Mouse (Mus musculus): Measurements from ENCODE around the gene Tspan1.

Tspan1 gene

GRCm38 (mm10) chr4:116165708-116166407 lies 1.5 kb downstream of the Tspan1 start:
- DNase-seq: no peak

DNA sequence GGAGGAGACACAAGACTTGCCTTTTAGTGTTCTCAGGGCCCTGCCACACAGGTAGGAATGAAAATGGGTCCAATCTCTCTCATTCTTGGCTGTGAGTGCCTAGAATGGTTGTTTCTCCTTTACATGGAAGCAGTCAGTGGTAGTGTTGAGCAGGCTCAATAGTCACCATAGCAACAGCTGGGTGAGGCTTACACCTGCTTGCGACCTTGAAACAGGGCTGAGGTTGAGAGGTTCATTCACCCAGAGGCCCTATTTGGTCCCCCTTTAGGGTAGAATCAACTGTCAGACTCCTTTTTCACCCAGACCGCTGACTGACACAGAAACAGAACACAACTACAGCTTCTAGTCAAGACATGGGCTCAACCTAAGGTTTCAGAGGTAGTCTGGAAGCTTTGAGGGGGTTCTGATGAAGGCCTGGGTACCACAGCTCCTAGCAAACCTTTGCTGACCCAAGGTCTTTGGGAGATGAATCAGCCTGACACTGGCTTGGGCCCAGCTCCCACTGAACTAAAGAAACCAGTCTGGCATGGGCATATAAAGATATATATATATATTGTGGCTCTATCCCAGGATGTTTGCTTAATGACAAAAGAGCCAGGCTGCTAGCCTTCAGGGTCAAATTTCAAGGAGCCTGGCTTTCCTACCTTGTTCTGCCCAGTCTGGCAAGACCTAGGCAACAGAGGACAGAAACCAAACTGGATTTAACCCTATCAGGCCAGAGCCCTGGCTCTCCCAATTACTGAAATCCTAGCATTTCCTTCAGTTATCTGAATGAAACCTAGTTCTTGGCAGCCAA lies 2.4 kb downstream of the Tspan1 start:
- no peak for DNase-seq

- no peak for DNase-seq
Measured at GRCm38 (mm10) chr4:116162142-116162541, 5.3 kb downstream of the Tspan1 start.

- no peak for DNase-seq
Measured at GRCm38 (mm10) chr4:116160769-116161168, 6.6 kb downstream of the Tspan1 start.

DNA sequence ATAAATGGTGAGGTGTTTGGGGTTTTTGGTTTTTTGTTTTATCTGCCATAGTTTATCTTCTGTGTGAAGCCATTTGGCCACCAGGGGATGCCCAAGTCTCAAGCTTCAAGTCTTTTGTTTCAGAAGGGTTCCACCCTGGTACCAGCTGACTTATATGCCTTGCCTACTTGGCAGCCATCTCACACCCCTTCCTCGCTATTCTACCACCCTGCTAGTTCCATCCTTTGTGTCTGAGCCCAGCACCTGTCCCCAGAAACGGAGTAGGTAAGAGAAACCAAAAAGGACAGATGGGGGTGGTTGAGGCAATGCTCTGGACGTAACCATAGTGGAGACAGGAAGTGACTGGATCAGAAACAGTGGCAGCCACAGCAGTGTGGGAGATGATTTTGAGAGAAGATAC lies 7.5 kb downstream of the Tspan1 start:
- DNase-seq: peak in 1 of 2 experiments; percentile 48

- no peak for DNase-seq
Measured at GRCm38 (mm10) chr4:116157882-116158281, 9.5 kb downstream of the Tspan1 start.

DNA sequence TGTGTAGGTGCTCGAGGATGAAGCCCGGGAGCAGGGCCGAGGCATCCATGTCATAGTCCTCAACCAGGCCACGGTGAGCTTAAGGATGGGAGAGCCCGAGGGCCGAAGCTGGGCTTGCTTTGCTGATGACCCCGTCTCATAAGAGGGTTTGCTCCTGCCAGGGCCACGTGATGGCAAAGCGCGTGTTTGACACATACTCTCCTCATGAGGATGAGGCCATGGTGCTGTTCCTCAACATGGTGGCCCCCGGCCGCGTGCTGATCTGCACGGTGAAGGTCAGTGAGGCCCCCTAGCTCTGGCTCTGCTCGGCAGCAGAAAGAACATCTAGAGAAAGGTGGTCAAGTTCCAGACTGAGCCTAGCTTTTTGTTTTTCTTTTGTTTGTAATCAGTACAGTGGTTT lies 14.7 kb downstream of the Tspan1 start:
- no peak for DNase-seq

- DNase-seq: no peak
Measured at GRCm38 (mm10) chr4:116151238-116151637, 16.2 kb downstream of the Tspan1 start, which contains the start of gene Lurap1. Lurap1 (minus strand) TSS chr4:116151338.

GRCm38 (mm10) chr4:116150862-116151221 lies 16.6 kb downstream of the Tspan1 start:
- no peak for DNase-seq

- DNase-seq: peak; percentile 61 to 76
Measured at GRCm38 (mm10) chr4:116150156-116150861, 17.1 kb downstream of the Tspan1 start.

- no peak for DNase-seq
Measured at GRCm38 (mm10) chr4:116149812-116150155, 17.6 kb downstream of the Tspan1 start.

- DNase-seq: peak; percentile 77 to 85
Measured at GRCm38 (mm10) chr4:116143891-116144717, 23.3 kb downstream of the Tspan1 start.

DNA sequence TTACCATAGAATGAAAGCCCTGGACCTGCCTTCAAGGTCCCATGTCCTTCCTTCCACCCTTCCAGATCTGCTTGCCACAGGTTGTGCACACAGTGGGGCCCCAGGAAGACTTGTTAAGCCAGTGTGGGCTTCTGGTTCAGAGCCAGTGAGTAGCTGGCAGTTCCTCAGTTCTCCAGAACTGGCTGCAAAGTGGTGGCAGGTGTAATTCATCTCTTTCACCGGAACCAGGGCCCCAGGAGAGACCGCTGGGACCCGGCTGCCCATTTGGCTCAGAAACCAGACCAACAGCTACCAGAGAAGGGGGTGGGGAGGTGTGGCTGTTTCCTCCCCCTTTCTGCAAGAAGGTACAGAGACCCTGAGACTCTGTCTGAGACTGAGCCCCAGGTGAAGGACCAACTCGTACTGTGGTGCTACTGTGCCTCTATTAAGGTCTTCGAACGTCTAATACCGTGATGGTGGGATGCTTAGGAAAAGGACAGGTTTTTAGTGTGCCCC lies 24.0 kb downstream of the Tspan1 start:
- DNase-seq: peak; percentile 94 to 96

DNA sequence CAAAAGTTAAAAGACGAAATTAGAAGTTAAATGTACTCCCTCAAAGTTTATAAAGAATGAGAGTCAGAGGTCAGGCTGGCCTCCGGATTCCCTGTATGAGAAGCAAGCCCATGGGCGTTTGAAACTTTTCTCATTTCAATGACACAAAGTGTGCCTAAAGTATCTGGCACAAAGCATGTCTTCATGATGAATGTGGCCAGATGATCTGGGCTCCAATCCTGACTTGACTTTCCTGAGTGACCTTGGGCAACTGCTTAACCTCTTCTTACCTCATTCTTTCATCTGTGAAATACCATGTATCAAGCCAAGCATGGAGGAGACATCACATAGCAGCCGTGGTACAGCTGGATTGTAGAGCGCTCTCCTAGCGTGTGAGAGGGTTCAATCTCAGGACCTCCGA lies 25.1 kb downstream of the Tspan1 start:
- DNase-seq: no peak

DNA sequence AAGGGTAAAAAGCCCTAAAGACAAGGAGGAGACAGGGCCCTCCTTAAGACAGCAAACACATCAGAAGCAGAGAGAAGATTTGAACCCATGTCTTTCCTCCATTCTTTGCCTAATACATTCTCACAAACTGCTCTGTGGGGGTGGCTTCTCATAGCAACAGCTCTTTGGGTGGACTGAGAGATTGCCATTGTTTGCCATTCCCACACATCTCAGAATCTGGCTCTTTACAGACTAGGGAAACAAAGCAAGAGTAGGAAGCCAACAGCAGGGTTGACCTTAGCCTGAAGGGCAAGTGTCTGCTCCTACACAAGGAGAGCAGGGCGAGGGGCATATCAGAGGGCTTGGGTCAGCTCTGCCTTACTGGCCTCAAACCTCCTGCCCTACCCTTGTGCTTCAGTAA lies 25.7 kb downstream of the Tspan1 start:
- DNase-seq: no peak

GRCm38 (mm10) chr4:116140801-116141574 lies 26.4 kb downstream of the Tspan1 start:
- no peak for DNase-seq

DNA sequence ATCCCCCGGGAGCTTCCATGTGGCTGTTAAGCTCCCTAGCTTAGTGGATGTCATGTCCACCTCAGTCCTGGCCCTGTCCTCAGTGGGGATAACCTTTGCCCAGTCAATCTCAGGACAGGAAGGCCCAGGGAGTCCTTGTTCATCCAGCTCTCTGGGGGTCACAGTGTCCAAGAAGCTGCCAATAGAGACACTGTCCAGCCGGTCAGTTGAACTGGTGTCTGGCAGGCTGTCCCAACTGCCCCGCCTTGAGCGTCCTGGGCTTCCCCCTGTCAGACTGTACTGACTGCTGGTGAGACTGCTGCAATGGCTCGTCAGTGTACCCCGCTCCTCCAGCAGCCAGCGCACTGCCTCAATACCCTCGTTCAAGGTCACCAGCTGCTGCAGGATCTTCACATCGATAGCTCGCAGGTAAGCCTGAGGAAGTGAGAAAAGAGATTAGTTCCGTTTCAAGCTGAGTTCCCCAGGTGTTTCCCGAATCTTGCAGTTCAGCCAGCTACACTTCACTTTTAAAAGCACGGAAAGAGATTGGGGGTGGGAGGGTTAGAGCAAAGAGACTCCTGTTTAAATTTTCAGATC lies 29.9 kb downstream of the Tspan1 start:
- DNase-seq: no peak

GRCm38 (mm10) chr4:116134990-116135389 lies 32.4 kb downstream of the Tspan1 start:
- peak in 1 of 2 experiments; percentile 30 for DNase-seq

DNA sequence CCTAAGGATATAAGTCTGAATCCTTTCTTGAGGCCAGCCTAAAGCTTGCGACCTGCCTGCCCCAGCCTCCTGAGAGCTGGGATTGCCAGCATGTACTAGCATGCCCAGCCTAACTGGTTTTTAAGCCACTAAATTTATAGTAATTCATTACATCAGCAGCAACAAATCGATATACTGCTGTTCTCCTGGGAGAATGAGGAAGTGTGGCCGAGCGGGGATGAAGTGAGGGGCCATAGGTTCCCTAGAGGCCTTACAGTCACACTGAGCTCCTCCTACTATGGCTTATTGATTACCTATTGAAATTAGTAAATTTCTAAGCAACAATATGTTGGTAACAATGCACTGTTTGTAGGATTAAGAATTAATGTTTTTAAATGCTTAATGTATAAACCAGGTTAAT lies 34.3 kb downstream of the Tspan1 start:
- DNase-seq: no peak

DNA sequence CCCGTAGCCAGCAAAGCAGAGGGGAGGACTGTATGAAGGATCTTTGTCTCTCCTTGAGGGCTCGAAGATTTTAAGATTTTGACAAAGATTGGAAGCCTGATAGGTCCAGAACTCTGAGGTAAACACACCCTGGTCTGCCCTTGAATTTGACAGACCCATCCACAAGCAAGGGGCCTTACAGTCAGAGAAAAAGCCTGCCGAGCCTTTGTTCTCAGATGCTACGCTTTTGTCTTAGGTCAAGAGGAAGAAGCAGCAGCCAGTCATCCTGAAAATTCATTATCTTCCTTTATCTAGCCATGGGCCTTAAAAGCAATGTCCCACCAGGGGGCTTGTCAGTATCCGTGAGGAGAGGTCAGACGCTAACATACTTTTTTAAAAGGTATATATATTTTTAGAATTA lies 39.4 kb downstream of the Tspan1 start:
- no peak for DNase-seq

- DNase-seq: no peak
Measured at GRCm38 (mm10) chr4:116125803-116126386, 41.5 kb downstream of the Tspan1 start.
